Mouse (Mus musculus): ENCODE measurements around the gene Cidec.

Gene Cidec

GRCm38 (mm10) chr6:113404649-113405448, 30.7 kb downstream of the Cidec start:
- no peak for DNase-seq

DNA sequence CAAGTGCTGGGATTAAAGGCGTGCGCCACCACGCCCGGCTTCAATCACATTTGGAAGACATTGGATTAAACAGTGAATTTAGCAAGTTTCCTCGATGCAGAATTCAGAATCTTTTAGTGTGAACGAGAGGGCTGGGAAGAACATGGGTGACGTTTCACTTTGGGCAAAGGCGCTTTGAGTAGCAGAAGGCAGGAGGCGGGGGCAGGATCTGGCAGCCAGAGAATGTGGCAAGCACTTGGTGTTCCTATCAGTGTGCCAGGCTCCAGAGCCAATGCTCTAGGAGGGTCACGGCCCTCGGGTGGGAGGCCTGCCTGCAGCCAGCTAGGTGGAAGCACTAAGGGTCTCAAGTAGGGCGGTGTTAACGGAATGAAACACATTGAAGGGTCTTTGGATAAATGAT, 33.5 kb downstream of the Cidec start:
- DNase-seq, result no peak

DNA sequence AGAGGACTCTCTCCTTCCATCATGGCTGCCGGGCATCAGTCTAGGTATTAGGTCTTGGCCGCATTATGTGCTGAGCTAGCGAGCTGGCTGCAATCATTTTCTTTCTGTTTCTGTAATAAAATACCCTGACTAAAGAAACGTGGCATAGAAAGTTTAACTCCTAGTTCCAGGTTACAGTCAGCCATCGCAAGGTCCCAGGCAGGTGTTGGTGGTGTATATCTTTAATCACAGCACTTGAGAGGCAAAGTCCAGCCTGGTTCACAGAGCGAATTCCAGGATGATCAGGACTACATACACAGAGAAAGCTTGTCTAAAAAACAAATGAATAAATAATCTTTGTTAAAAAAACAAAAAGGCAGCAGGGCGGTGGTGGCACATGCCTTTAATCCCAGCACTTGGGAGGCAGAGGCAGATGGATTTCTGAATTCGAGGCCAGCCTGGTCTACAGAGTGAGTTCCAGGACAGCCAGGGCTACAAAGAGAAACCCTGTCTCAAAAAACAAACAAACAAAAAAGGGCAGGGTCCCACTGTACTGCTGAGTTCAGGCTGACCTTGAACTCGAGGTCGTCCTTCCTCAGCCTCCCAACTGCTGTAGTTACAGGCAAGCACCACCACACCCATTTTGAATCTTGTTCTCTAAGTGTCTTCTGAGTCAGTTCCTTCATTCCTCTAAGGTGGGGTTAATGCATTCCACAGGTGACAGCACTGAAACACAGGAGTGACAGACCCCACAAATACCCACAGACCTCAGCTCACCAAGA, 39.1 kb downstream of the Cidec start:
- DNase-seq, result no peak

DNA sequence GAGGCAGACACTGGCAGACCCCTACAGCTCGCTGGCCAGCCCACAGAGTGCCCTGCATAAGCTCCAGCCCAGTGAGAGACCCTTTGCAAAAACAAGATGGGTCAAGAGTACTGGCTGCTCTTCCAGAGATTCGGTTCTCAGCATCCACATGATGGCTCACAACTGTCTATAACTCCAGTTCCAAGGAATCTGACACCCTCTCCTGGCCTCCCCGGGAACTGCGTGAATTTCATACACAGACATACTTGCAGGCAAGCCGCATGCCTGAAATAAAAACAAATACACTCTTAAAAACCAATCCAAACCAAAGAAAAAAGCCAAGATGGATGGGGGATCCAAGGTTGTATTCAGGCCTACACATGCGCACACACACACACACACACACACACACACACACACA, 40.1 kb downstream of the Cidec start:
- DNase-seq, result no peak

- no peak for DNase-seq
These were observed 40.7 kb downstream of the Cidec start for GRCm38 (mm10) chr6:113394811-113395210.

DNA sequence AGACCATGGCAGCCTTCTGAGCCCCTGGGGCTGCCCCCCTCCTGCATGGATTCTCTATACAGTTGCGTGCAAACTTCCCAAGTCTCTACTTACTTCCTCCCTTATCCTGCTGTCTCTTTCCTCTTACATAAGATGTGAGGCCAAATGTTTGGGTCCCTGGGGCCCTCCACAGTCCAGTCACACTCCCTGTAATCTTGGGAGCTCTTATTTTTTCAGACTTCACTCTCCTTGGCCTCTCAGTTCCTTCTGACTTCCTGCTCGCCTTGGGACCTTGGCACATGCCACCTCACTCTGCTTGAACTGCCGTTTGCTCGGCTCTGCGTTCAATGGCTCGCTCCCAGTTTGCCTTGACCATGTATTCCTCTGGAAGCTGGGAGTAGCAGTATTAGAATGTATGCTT, 41.6 kb downstream of the Cidec start:
- DNase-seq, result no peak

- DNase-seq, result peak; percentile 59 to 60
These were observed 43.0 kb downstream of the Cidec start for GRCm38 (mm10) chr6:113392387-113393071.

GRCm38 (mm10) chr6:113392015-113392386, 43.6 kb downstream of the Cidec start:
- DNase-seq, result no peak

GRCm38 (mm10) chr6:113390715-113391114, 44.8 kb downstream of the Cidec start:
- DNase-seq, result no peak

GRCm38 (mm10) chr6:113388960-113389359, 46.6 kb downstream of the Cidec start, which contains the start of gene Ttll3:
Gene Ttll3, plus strand, starts transcription at chr6:113389260.
- no peak for DNase-seq

DNA sequence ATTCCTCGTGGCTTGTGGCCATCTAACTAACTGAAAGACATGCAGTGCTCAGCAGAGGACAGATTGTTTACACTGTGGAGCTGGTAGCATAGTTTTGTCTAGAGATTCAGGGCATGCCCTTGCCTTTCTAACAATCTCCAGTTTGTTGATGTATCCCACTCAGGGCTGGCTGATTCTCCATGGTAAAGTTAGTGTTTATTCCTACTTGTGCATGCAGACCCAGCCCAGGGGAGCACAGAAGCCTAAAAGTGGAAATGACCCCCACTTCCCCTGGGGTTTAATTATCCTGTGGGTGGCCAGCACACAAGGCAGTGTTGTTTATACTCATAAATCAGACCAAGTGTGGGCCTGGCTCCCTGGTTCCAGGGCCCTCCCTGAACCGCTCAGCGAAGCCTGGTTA, 49.5 kb downstream of the Cidec start:
- DNase-seq, result no peak

DNA sequence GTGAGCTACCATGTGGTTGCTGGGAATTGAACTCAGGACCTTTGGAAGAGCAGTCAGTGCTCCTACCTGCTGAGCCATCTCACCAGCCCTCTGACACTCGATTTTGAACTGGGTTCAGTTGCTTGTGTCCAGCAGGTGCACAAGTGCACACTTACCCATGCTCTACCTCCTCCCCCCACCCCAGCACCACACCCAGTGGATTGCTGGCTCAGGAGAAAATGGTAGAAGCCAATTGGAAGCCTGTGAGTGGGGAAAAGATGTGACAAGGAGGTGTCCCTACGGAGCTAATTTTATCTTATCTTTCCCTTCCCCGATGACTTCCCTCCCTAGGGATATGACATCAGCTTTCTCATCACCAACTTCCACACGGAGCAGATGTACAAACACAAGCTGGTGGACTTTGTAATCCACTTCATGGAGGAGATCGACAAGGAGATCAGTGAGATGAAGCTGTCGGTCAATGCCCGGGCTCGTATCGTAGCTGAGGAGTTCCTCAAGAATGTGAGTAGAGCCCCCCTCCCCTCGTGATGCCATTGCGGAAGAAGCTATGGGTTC, 50.3 kb downstream of the Cidec start:
- DNase-seq, result no peak

GRCm38 (mm10) chr6:113384351-113384927, 51.1 kb downstream of the Cidec start:
- DNase-seq, result peak in 1 of 2 experiments; percentile 18

- no peak for DNase-seq
These were observed 55.1 kb downstream of the Cidec start for GRCm38 (mm10) chr6:113380480-113380879.

GRCm38 (mm10) chr6:113379246-113379645, 56.3 kb downstream of the Cidec start:
- no peak for DNase-seq

- DNase-seq, result peak; percentile 87 to 91
These were observed 57.8 kb downstream of the Cidec start, which contains the start of the genes Tada3 and Arpc4 for GRCm38 (mm10) chr6:113377496-113378385. Gene Tada3, minus strand, starts transcription at chr6:113377883. Gene Arpc4, plus strand, starts transcription at chr6:113378115.

DNA sequence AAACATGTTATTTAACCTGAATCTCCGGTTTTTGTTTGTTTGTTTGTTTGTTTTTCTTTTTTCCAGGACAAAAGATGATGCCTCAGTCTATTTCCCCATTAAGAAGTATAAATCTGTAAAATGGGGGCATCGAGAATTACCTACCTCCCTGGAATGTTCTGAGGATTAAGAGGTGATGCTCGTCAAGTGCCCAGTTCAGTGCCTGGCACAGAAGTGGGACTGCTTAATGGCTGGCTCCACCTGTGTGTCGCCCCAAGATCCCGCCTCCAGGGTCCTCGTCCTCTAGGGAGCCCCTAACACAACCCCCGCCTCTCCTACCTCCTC, 58.4 kb downstream of the Cidec start:
- no peak for DNase-seq

Data from cerebellum, adult 18-20 months (tissue).